In genomic region chr2:84646138-84646537, GRCm38 (mm10) we compare ENCODE assay signal across 32 mouse cellular contexts. TPM values are rescaled to one million over a fixed set of nuclear protein-coding genes. Genes with fewer than 3 reads are reported as not detected.
DNase-seq lines count a peak whose midpoint lies in the region; ATAC-seq lines count a peak whose summit lies in the region.
"Had no signal": no experiment of that assay in that cellular context is flagged by ENCODE, and none has a peak within 500 bp of the region (broad histone marks: within the 10 kb centered on the region; RNA-seq: fewer than 3 reads in every experiment).

No protein-coding gene starts in this region.

- peaks cover 67% of the 10 kb centered on the region for H3K4me1 ChIP-seq in heart, embryonic 13.5 days
- H3K4me1 ChIP-seq in hindbrain, embryonic 14.5 days (replicated peaks; ENCODE audit: control insufficient read depth, insufficient read depth, low read length) = peaks cover 23% of the 10 kb centered on the region
- peaks cover 20% of the 10 kb centered on the region for H3K4me1 ChIP-seq in hindbrain, embryonic 10.5 days (replicated peaks)
- H3K4me1 ChIP-seq in midbrain, embryonic 14.5 days (ENCODE audit: control insufficient read depth, insufficient read depth, low read length) = peaks cover 14% of the 10 kb centered on the region
- peaks cover 21% of the 10 kb centered on the region for H3K4me1 ChIP-seq in midbrain, embryonic 16.5 days (ENCODE audit: control insufficient read depth, insufficient read depth, low read length)
- H3K4me1 ChIP-seq in neural tube, embryonic 14.5 days (ENCODE audit: control insufficient read depth, insufficient read depth, low read length) = peaks cover 17% of the 10 kb centered on the region

- DNase-seq in heart, postnatal 4 days = no peak
- DNase-seq in hindbrain, embryonic 14.5 days (ENCODE audit: low spot score) = no peak
- DNase-seq in hindbrain, embryonic 10.5 days (ENCODE audit: low spot score) = no peak
- DNase-seq in midbrain, embryonic 14.5 days = no peak
- DNase-seq in c-Kit-positive CD71-positive TER-119-positive erythroid progenitor cells, embryonic 14.5 days (ENCODE audit: low spot score) = no peak
- DNase-seq: adrenal gland, adult 2 months; B cell, adult 2 months; cerebellum, adult 2 months; cerebellum, postnatal 25 days; forebrain, postnatal 0 days; gastrocnemius, postnatal 36 days; kidney, adult 9 months; kidney, postnatal 14 days; left cerebral cortex, postnatal 4 days; lung, postnatal 14 days had no signal

- WGBS in heart, embryonic 13.5 days = 33% methylated on average over 1 of the region's 1 CpGs
- 83% methylated on average over 1 of the region's 1 CpGs for WGBS in hindbrain, embryonic 14.5 days
- WGBS in hindbrain, embryonic 10.5 days = 79% methylated on average over 1 of the region's 1 CpGs
- 86% methylated on average over 1 of the region's 1 CpGs for WGBS in midbrain, embryonic 14.5 days
- 83% methylated on average over 1 of the region's 1 CpGs for WGBS in midbrain, embryonic 16.5 days
- 79% methylated on average over 1 of the region's 1 CpGs for WGBS in neural tube, embryonic 14.5 days

- no peaks in the 10 kb centered on the region for H3K9me3 ChIP-seq in heart, embryonic 13.5 days
- no peaks in the 10 kb centered on the region for H3K9me3 ChIP-seq in hindbrain, embryonic 14.5 days (ENCODE audit: control insufficient read depth, low read length)
- no peaks in the 10 kb centered on the region for H3K9me3 ChIP-seq in hindbrain, embryonic 10.5 days
- H3K9me3 ChIP-seq in midbrain, embryonic 14.5 days (ENCODE audit: control insufficient read depth, low read length) = no peaks in the 10 kb centered on the region
- no peaks in the 10 kb centered on the region for H3K9me3 ChIP-seq in midbrain, embryonic 16.5 days (replicated peaks; ENCODE audit: control insufficient read depth, low read length, poor library complexity, severe bottlenecking)
- H3K9me3 ChIP-seq in neural tube, embryonic 14.5 days (ENCODE audit: control insufficient read depth, low read length) = no peaks in the 10 kb centered on the region
- H3K9me3 ChIP-seq: embryonic facial prominence, embryonic 12.5 days; limb, embryonic 15.5 days; liver, embryonic 15.5 days; midbrain, embryonic 12.5 days; stomach, embryonic 15.5 days had no signal

- H3K4me2 ChIP-seq in heart, embryonic 13.5 days = peak overlapping the region; percentile 80
- H3K4me2 ChIP-seq in hindbrain, embryonic 14.5 days (replicated peaks) = peak overlapping the region; percentile 82; the same call in 1 of the 2 replicates
- H3K4me2 ChIP-seq in midbrain, embryonic 14.5 days (ENCODE audit: low read length) = peak overlapping the region; percentile 17; the same call in 1 of the 2 replicates
- no peak overlapping the region for H3K4me2 ChIP-seq in midbrain, embryonic 16.5 days (ENCODE audit: low read length)
- H3K4me2 ChIP-seq in neural tube, embryonic 14.5 days (ENCODE audit: low read depth, low read length) = 0 out of 2 replicates have a peak overlapping the region, but pooled peaks have one; percentile 80
- H3K4me2 ChIP-seq: embryonic facial prominence, embryonic 12.5 days; limb, embryonic 15.5 days; liver, embryonic 15.5 days; midbrain, embryonic 12.5 days; stomach, embryonic 15.5 days had no signal

- H3K4me3 ChIP-seq in heart, embryonic 13.5 days = no peak overlapping the region; the same call in 1 of the 2 replicates
- no peak overlapping the region for H3K4me3 ChIP-seq in hindbrain, embryonic 14.5 days (replicated peaks; ENCODE audit: low read length)
- no peak overlapping the region for H3K4me3 ChIP-seq in hindbrain, embryonic 10.5 days
- no peak overlapping the region for H3K4me3 ChIP-seq in midbrain, embryonic 14.5 days (replicated peaks; ENCODE audit: low read depth, low read length)
- H3K4me3 ChIP-seq in midbrain, embryonic 16.5 days (ENCODE audit: low read depth, low read length) = no peak overlapping the region
- no peak overlapping the region for H3K4me3 ChIP-seq in neural tube, embryonic 14.5 days (ENCODE audit: low read depth, low read length)
- H3K4me3 ChIP-seq: embryonic facial prominence, embryonic 12.5 days; limb, embryonic 15.5 days; liver, embryonic 15.5 days; midbrain, embryonic 12.5 days; stomach, embryonic 15.5 days had no signal

- peaks cover 14% of the 10 kb centered on the region for H3K36me3 ChIP-seq in heart, embryonic 13.5 days
- peaks cover 6% of the 10 kb centered on the region; the same call in 1 of the 2 replicates for H3K36me3 ChIP-seq in hindbrain, embryonic 14.5 days (replicated peaks; ENCODE audit: control insufficient read depth, insufficient read depth)
- H3K36me3 ChIP-seq in hindbrain, embryonic 10.5 days = peaks cover 12% of the 10 kb centered on the region
- no peaks in the 10 kb centered on the region for H3K36me3 ChIP-seq in midbrain, embryonic 14.5 days (ENCODE audit: control insufficient read depth, insufficient read depth, low read length)
- H3K36me3 ChIP-seq in midbrain, embryonic 16.5 days (ENCODE audit: control insufficient read depth, insufficient read depth, low read length) = no peaks in the 10 kb centered on the region
- H3K36me3 ChIP-seq in neural tube, embryonic 14.5 days (ENCODE audit: control insufficient read depth, insufficient read depth, low read length) = no peaks in the 10 kb centered on the region
- H3K36me3 ChIP-seq: embryonic facial prominence, embryonic 12.5 days; liver, embryonic 15.5 days; stomach, embryonic 15.5 days had no signal

- 0 out of 2 replicates have a peak overlapping the region, but pooled peaks have one; percentile 41 for H3K9ac ChIP-seq in heart, embryonic 13.5 days
- no peak overlapping the region for H3K9ac ChIP-seq in hindbrain, embryonic 14.5 days
- no peak overlapping the region for H3K9ac ChIP-seq in midbrain, embryonic 14.5 days (replicated peaks; ENCODE audit: low read length)
- H3K9ac ChIP-seq in midbrain, embryonic 16.5 days (ENCODE audit: low read depth, low read length) = no peak overlapping the region
- no peak overlapping the region for H3K9ac ChIP-seq in neural tube, embryonic 14.5 days (replicated peaks; ENCODE audit: low read depth, low read length)
- H3K9ac ChIP-seq: embryonic facial prominence, embryonic 12.5 days; forebrain, postnatal 0 days; limb, embryonic 15.5 days; liver, embryonic 15.5 days; midbrain, embryonic 12.5 days; stomach, embryonic 15.5 days had no signal

- no peak for ATAC-seq in heart, embryonic 13.5 days (ENCODE audit: extremely low read depth, insufficient number of reproducible peaks, low FRiP score, low TSS enrichment)
- ATAC-seq in hindbrain, embryonic 14.5 days (ENCODE audit: low FRiP score) = no peak
- ATAC-seq in midbrain, embryonic 14.5 days (ENCODE audit: low FRiP score, low TSS enrichment) = no peak
- no peak for ATAC-seq in midbrain, embryonic 16.5 days
- ATAC-seq in neural tube, embryonic 14.5 days (ENCODE audit: low read depth) = no peak
- ATAC-seq: forebrain, postnatal 0 days had no signal

- H3K27me3 ChIP-seq in heart, embryonic 13.5 days (replicated peaks) = no peaks in the 10 kb centered on the region
- H3K27me3 ChIP-seq in hindbrain, embryonic 14.5 days (ENCODE audit: control insufficient read depth, insufficient read depth, low read length) = no peaks in the 10 kb centered on the region
- H3K27me3 ChIP-seq in hindbrain, embryonic 10.5 days (ENCODE audit: insufficient read depth, poor library complexity, severe bottlenecking) = no peaks in the 10 kb centered on the region
- no peaks in the 10 kb centered on the region for H3K27me3 ChIP-seq in midbrain, embryonic 14.5 days (ENCODE audit: control insufficient read depth, insufficient read depth, low read length)
- H3K27me3 ChIP-seq in midbrain, embryonic 16.5 days (ENCODE audit: control insufficient read depth, insufficient read depth, low read depth, low read length) = no peaks in the 10 kb centered on the region
- no peaks in the 10 kb centered on the region for H3K27me3 ChIP-seq in neural tube, embryonic 14.5 days (ENCODE audit: control insufficient read depth, insufficient read depth, low read length)
- H3K27me3 ChIP-seq: embryonic facial prominence, embryonic 12.5 days; limb, embryonic 15.5 days; liver, embryonic 15.5 days; midbrain, embryonic 12.5 days; stomach, embryonic 15.5 days had no signal

- peak overlapping the region; percentile 37 for H3K27ac ChIP-seq in heart, embryonic 13.5 days (replicated peaks)
- H3K27ac ChIP-seq in hindbrain, embryonic 14.5 days = no peak overlapping the region
- no peak overlapping the region for H3K27ac ChIP-seq in hindbrain, embryonic 10.5 days
- no peak overlapping the region for H3K27ac ChIP-seq in midbrain, embryonic 14.5 days (replicated peaks; ENCODE audit: low read depth, low read length)
- H3K27ac ChIP-seq in midbrain, embryonic 16.5 days (ENCODE audit: low read length) = no peak overlapping the region
- no peak overlapping the region for H3K27ac ChIP-seq in neural tube, embryonic 14.5 days (ENCODE audit: low read depth, low read length)
- H3K27ac ChIP-seq: embryonic facial prominence, embryonic 12.5 days; limb, embryonic 15.5 days; liver, embryonic 15.5 days; midbrain, embryonic 12.5 days; stomach, embryonic 15.5 days had no signal

RNA-seq across cellular contexts. Expression of gene Ctnnd1, which starts 4.4 kb away (rescaled TPM):
- 60.6 and 63.6 TPM in 2 replicates for polyA plus RNA-seq in heart, embryonic 13.5 days (2015; fragmentation: Nextera tagmentation; extraction: Ambion mirVana)
- total RNA-seq in heart, postnatal 4 days (2021) = 100 to 1,000 TPM; 161 to 162 TPM
- polyA plus RNA-seq in hindbrain, embryonic 14.5 days (2014; fragmentation: Nextera tagmentation; extraction: Ambion mirVana) = 30.7 and 34.8 TPM in 2 replicates
- polyA plus RNA-seq in hindbrain, embryonic 10.5 days (2016; fragmentation: Nextera tagmentation; extraction: Ambion mirVana) = 33.2 and 39.7 TPM in 2 replicates
- 21.9 and 33.8 TPM in 2 replicates for polyA plus RNA-seq in midbrain, embryonic 14.5 days (2014; fragmentation: Nextera tagmentation; extraction: Ambion mirVana)
- polyA plus RNA-seq in midbrain, embryonic 16.5 days (2015; fragmentation: Nextera tagmentation; extraction: Ambion mirVana) = 29.9 and 30.1 TPM in 2 replicates
- polyA plus RNA-seq in neural tube, embryonic 14.5 days (2014; fragmentation: Nextera tagmentation; extraction: Ambion mirVana) = 30.1 and 40.4 TPM in 2 replicates

RNA-seq across cellular contexts. Expression of gene Btbd18, which starts 12.7 kb away (rescaled TPM):
- polyA plus RNA-seq in heart, embryonic 13.5 days (2015; fragmentation: Nextera tagmentation; extraction: Ambion mirVana) = 0.10 and 0.12 TPM in 2 replicates
- under 1 TPM in 1 of 2 experiments, not detected in 1; 0.11 TPM for total RNA-seq in heart, postnatal 4 days (2021)
- 0.16 and 0.40 TPM in 2 replicates for polyA plus RNA-seq in hindbrain, embryonic 14.5 days (2014; fragmentation: Nextera tagmentation; extraction: Ambion mirVana)
- 0.25 and 0.31 TPM in 2 replicates for polyA plus RNA-seq in hindbrain, embryonic 10.5 days (2016; fragmentation: Nextera tagmentation; extraction: Ambion mirVana)
- polyA plus RNA-seq in midbrain, embryonic 14.5 days (2014; fragmentation: Nextera tagmentation; extraction: Ambion mirVana) = 0.37 and 0.53 TPM in 2 replicates
- 0.26 and 0.39 TPM in 2 replicates for polyA plus RNA-seq in midbrain, embryonic 16.5 days (2015; fragmentation: Nextera tagmentation; extraction: Ambion mirVana)
- 0.24 and 0.44 TPM in 2 replicates for polyA plus RNA-seq in neural tube, embryonic 14.5 days (2014; fragmentation: Nextera tagmentation; extraction: Ambion mirVana)
- total RNA-seq: gastrocnemius, postnatal 36 days; hematopoietic stem cell, adult 5-6 weeks; layer of hippocampus, adult 18-20 months; layer of hippocampus, postnatal 14 days; left cerebral cortex, adult 8-10 months; left cerebral cortex, postnatal 4 days; neutrophil, adult 5-6 weeks had no signal
- polyA plus RNA-seq: cerebellum, adult 2 months had no signal

RNA-seq across cellular contexts. Expression of gene Selenoh, which starts 24.4 kb away (rescaled TPM):
- polyA plus RNA-seq in heart, embryonic 13.5 days (2015; fragmentation: Nextera tagmentation; extraction: Ambion mirVana) = 272 and 285 TPM in 2 replicates
- 100 to 1,000 TPM; 109 to 112 TPM for total RNA-seq in heart, postnatal 4 days (2021)
- polyA plus RNA-seq in hindbrain, embryonic 14.5 days (2014; fragmentation: Nextera tagmentation; extraction: Ambion mirVana) = 196 and 205 TPM in 2 replicates
- 515 and 539 TPM in 2 replicates for polyA plus RNA-seq in hindbrain, embryonic 10.5 days (2016; fragmentation: Nextera tagmentation; extraction: Ambion mirVana)
- 220 and 232 TPM in 2 replicates for polyA plus RNA-seq in midbrain, embryonic 14.5 days (2014; fragmentation: Nextera tagmentation; extraction: Ambion mirVana)
- polyA plus RNA-seq in midbrain, embryonic 16.5 days (2015; fragmentation: Nextera tagmentation; extraction: Ambion mirVana) = 177 and 185 TPM in 2 replicates
- 163 and 181 TPM in 2 replicates for polyA plus RNA-seq in neural tube, embryonic 14.5 days (2014; fragmentation: Nextera tagmentation; extraction: Ambion mirVana)

RNA-seq across cellular contexts. Expression of gene Gm28635, which starts 31.7 kb away (rescaled TPM):
- polyA plus RNA-seq in heart, embryonic 13.5 days (2015; fragmentation: Nextera tagmentation; extraction: Ambion mirVana) = not detected in 2 replicates
- 10 to 100 TPM; 15.3 to 22.6 TPM for total RNA-seq in heart, postnatal 4 days (2021)
- polyA plus RNA-seq in hindbrain, embryonic 14.5 days (2014; fragmentation: Nextera tagmentation; extraction: Ambion mirVana) = not detected in 2 replicates
- not detected in 2 replicates for polyA plus RNA-seq in hindbrain, embryonic 10.5 days (2016; fragmentation: Nextera tagmentation; extraction: Ambion mirVana)
- not detected in 2 replicates for polyA plus RNA-seq in midbrain, embryonic 14.5 days (2014; fragmentation: Nextera tagmentation; extraction: Ambion mirVana)
- polyA plus RNA-seq in midbrain, embryonic 16.5 days (2015; fragmentation: Nextera tagmentation; extraction: Ambion mirVana) = not detected in 2 replicates
- 0.13 TPM in 1 of 2 replicates, not detected in the other for polyA plus RNA-seq in neural tube, embryonic 14.5 days (2014; fragmentation: Nextera tagmentation; extraction: Ambion mirVana)
- total RNA-seq: adrenal gland, adult 2 months; forebrain, postnatal 0 days; gastrocnemius, postnatal 36 days; hematopoietic stem cell, adult 5-6 weeks; megakaryocyte, adult 5-6 weeks had no signal
- polyA plus RNA-seq: adrenal gland, adult 2 months; embryonic facial prominence, embryonic 12.5 days; forebrain, embryonic 11.5 days; forebrain, postnatal 0 days; intestine, embryonic 14.5 days; limb, embryonic 15.5 days; liver, embryonic 15.5 days; midbrain, embryonic 12.5 days; stomach, embryonic 15.5 days; thymus, postnatal 0 days had no signal

RNA-seq across cellular contexts. Expression of gene Med19, which starts 32.1 kb away (rescaled TPM):
- polyA plus RNA-seq in heart, embryonic 13.5 days (2015; fragmentation: Nextera tagmentation; extraction: Ambion mirVana) = 26.1 and 26.6 TPM in 2 replicates
- total RNA-seq in heart, postnatal 4 days (2021) = 10 to 100 TPM; 18.9 to 20.2 TPM
- polyA plus RNA-seq in hindbrain, embryonic 14.5 days (2014; fragmentation: Nextera tagmentation; extraction: Ambion mirVana) = 59.3 and 61.3 TPM in 2 replicates
- polyA plus RNA-seq in hindbrain, embryonic 10.5 days (2016; fragmentation: Nextera tagmentation; extraction: Ambion mirVana) = 47.1 and 47.6 TPM in 2 replicates
- 55.4 and 56.5 TPM in 2 replicates for polyA plus RNA-seq in midbrain, embryonic 14.5 days (2014; fragmentation: Nextera tagmentation; extraction: Ambion mirVana)
- 52.3 and 53.6 TPM in 2 replicates for polyA plus RNA-seq in midbrain, embryonic 16.5 days (2015; fragmentation: Nextera tagmentation; extraction: Ambion mirVana)
- 61.5 and 64.5 TPM in 2 replicates for polyA plus RNA-seq in neural tube, embryonic 14.5 days (2014; fragmentation: Nextera tagmentation; extraction: Ambion mirVana)
